Mouse (Mus musculus) WW6 (cell line): ENCODE results near the gene H2-T22.
"Not testable (repeated sequence)": the region's sequence is repeated elsewhere in the genome, so short reads cannot be mapped to it uniquely, and the experiment has no call there.

Experiments used
- DNase-seq: peaks from one replicate; pipeline ENCODE4 v3.0.0-alpha.2; 2013; ENCODE audit warnings: low read depth, low spot score

Gene H2-T22

DNA sequence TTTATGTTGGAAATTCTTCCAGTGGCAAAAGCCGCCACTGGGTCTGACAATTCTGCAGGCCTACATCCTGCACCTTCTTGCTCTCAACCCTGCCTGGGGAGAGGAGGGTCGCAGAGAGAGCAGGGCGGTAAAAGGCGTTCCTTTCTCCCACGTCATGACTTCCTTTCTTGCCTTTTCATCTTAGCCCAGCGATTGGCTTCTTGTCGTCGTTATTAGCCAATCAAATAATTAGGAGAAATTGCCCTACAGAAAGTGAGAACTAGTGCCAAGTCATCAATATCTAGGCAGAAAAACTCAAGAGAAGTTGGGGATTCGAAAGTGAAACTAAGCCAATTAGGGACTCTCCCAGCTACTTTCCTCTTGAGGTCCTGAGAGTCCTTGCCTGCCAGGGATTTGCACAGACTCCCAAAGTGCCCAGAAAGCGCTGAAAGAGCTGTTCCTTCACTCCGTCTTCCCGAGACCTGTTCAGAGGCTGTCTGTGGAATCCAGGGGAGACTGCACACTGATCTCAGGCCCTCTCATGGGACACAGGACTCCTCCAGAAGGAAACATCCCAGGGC lies at the start of gene H2-T22, which contains the start of gene Gm6034:
H2-T22 (minus strand) TSS at position 138 of the 560 bp plus-strand sequence.
Gm6034 (plus strand) TSS at position 352 of the 560 bp plus-strand sequence.
- DNase-seq, result peak; percentile 31

DNA sequence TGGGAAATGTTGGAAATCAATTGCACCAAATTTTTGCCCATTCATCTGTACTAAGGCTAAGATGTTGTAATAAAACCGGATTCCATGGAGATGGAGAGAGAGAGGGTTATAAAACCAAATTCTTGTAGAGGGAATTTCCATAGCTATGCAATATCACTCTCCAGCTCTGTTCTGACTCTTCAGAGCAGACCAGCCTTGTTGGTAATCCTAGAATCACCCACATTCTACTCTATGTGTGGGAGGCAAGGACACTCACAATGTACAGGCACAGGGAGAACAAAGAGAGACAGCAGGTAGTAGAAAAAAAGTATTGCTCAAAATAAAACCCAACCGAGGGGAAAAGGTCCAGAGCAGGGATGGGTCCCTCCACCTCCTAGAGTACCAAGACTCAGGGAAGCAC lies 49.4 kb upstream of the H2-T22 start:
- DNase-seq, result not testable (repeated sequence)

- DNase-seq, result not testable (repeated sequence)
These were observed 43.4 kb upstream of the H2-T22 start for GRCm38 (mm10) chr17:36085976-36086375.

GRCm38 (mm10) chr17:36083870-36084451 lies 41.4 kb upstream of the H2-T22 start:
- DNase-seq, result no peak

DNA sequence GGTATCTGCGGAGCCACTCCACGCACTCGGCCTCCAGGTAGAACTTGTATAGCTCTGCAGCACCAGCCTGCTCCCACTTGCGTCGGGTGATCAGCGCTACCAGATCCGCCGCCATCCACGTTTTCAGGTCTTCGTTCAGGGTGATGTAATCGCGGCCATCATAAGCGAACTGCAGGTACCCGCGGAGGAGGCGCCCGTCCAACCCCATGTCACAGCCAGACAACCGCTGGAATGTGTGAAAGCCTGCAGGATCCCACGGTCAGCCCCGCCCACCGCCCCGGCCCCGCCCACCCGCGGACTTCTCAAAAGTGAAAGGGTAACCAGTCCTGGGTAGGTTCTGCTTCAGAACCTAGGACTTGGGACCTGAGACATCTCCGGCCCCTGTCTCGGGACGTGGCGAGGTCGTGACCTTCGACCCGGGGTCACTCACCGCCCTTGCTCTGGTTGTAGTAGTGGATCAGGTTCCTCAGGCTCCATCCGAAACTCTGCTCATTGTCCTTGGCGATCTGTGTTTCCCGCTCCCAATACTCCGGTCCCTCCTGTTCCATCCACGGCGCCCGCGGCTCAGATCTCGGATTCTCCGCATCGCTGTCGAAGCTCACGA lies 40.8 kb upstream of the H2-T22 start:
- DNase-seq, result peak; percentile 56

DNA sequence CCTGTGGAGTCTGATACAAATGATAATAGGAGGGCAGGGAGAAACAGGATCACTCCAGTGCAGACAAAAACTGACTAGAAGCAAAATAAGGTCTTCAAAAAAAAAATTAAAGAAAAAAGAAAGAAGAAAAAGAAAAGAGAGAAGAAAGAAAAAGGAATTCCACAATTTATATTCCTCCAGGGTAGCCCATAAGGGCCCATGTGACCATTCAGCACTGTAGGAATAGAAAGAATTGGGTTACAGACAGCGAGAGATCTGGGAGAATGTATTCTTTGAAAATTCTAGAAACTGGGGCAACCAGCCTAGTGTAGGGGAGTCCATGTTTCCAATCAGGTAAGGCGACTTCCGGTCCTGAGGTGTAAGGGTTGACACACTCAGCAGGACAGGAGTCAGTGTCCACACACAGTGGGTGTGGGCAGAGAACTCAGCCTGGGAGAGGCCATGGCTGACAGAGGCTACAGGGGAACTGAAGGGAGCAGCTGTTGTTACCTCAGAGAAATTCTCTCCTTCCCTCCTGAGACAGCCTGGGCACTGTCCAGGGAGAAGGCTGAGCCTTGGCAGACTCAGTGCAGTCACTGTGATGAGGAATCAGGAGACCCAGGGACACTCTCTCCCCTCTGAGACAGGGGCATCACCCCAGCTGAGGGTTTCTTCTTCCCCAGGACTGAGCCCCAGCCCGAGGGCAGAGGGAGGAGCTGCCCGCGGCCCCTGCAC lies 40.1 kb upstream of the H2-T22 start:
- DNase-seq, result not testable (repeated sequence)

GRCm38 (mm10) chr17:36081901-36082300 lies 39.4 kb upstream of the H2-T22 start:
- DNase-seq, result not testable (repeated sequence)

DNA sequence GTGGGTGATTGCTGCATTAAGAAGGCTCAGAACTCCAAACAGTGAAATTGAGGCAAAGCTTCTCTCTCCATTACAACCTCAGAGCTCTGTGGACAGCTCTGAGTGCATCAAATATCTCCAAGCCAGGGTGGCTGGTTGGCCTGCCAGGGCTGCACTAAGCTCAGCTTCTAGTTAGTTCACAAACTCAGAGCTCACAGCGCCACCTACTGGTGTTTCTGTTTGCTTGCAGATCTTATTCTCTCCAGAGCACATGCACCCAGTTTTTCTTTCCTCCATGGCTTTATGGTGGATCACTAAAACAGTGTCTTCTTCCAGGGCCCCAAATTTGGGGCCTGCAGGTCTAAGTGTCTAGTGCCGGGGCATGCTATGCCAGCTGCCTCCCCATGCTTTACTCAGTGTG lies 18.3 kb upstream of the H2-T22 start:
- DNase-seq, result peak; percentile 18

- not testable (repeated sequence) for DNase-seq
These were observed 15.8 kb upstream of the H2-T22 start, which contains the start of gene Gm11127 for GRCm38 (mm10) chr17:36058362-36058761. Gene Gm11127 (minus strand): TSS chr17:36058371.

DNA sequence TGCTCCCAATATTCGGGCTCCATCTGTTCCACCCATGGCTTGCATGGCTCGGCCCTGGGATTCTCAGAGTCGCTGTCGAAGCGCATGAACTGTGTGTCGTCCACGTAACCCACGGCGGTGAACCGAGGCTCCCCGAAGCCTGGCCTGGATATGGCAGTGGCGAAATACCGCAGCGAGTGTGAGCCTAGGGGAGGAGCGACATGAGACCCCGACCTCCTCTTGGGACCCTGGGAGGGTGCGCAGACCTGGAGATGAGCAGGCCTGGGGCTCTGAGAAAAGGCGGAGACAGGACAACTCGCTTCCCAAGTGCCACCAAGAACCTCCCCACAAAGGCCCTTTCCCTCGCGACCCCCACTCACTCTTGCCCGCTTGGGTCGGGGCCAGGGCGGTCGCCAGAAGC lies 15.4 kb upstream of the H2-T22 start:
- not testable (repeated sequence) for DNase-seq

DNA sequence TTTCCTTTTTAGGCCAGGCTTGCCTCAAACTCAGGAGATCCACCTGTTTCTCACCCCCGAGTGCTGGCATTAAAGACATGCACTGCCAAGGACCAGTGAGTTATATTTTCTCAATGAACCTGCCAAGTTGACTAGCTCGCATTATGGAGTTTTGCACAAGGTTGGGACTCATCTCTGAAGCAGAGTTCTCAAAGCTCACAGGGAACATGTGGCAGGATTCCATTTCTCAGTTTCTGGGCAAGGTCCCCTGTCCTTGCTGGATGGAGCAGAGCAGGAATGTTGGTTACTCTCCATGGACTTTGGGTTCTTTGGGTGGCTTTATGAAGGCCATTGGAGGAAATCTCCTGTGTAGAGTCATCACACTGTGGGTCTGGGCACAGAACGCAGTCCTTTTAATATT lies 739 bp upstream of the H2-T22 start:
- DNase-seq, result no peak

GRCm38 (mm10) chr17:36042055-36042454 lies 492 bp downstream of the H2-T22 start:
- not testable (repeated sequence) for DNase-seq

DNA sequence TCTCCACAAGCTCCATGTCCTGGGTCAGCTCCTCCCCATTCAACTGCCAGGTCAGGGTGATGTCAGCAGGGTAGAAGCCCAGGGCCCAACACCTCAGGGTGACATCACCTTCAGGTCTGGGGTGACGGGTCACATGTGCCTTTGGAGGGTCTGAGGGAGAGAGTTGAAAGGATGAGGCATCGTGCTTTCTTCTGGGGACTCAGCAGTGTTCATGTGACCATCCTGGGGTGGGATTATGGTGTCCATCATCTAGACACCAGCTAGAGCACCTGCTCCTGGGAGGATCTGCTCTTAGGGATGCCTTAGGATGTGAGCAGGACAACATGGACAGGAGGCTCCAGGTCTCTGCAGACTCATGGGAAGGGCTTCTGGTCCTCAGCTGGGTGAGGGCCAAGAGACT lies 1.9 kb downstream of the H2-T22 start:
- DNase-seq, result not testable (repeated sequence)

DNA sequence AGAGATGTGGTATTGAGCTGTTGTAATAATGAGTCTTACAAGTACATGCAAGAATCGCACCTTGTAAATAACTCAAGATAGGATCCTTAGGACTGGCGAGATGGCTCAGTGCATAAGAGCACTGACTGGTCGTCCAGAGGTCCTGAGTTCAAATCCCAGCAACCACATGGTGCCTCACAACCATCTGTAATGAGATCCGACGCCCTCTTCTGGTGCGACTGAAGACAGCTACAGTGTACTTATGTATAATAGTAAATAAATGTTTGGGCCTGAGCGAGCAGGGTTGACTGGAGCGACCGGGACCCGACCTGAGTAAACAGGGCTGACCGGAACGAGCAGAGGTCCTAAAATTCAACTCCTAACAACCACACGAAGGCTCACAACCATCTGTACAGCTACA lies 6.4 kb downstream of the H2-T22 start:
- not testable (repeated sequence) for DNase-seq

- not testable (repeated sequence) for DNase-seq
These were observed 7.4 kb downstream of the H2-T22 start for GRCm38 (mm10) chr17:36035010-36035638.

DNA sequence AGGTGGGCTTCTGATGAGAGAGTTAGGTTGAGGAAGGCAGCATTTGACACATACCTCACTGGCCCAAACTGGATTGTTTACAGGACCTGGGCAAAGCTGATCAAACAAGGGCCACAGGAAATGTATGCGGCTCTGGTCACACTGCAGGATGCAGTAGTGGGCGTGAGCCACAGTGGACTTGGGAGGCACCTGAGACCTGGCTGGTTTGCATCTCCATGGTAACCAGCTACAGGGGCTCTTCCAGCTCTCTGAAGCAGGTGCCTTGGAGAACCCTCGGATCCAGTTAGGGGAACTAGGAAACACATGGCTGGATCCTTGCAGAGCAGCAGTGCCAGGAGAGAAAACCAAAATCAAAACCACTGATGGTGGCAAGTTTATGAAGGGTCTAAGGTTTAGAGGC lies 8.0 kb downstream of the H2-T22 start:
- DNase-seq, result not testable (repeated sequence)

DNA sequence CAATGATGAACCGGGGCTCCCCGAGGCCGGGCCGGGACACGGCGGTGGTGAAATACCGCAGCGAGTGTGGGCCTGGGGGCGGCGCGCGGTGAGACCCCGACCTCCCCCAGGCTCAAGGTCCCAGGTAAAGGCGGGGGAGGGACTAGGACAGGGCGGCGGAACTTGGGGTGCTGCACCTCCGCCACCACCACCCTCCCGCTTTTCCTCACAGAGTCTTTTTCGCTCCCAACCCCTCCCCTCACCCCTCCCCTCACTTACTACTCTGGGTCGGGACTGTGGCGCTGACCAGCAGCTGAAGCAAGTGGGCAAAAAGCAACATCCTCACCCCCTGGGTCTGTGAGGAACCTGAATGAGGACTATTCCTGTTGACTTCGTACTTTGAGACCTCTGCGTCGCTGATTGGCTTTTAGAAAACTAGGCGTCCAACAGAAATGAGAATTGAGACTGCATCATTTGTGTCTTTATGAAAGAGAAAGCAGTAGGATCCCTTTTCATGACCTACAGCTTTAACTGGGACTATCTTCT lies 10.1 kb downstream of the H2-T22 start, which contains the start of gene H2-T23:
H2-T23 (minus strand) TSS at position 505 of the 525 bp plus-strand sequence.
- DNase-seq, result not testable (repeated sequence)

DNA sequence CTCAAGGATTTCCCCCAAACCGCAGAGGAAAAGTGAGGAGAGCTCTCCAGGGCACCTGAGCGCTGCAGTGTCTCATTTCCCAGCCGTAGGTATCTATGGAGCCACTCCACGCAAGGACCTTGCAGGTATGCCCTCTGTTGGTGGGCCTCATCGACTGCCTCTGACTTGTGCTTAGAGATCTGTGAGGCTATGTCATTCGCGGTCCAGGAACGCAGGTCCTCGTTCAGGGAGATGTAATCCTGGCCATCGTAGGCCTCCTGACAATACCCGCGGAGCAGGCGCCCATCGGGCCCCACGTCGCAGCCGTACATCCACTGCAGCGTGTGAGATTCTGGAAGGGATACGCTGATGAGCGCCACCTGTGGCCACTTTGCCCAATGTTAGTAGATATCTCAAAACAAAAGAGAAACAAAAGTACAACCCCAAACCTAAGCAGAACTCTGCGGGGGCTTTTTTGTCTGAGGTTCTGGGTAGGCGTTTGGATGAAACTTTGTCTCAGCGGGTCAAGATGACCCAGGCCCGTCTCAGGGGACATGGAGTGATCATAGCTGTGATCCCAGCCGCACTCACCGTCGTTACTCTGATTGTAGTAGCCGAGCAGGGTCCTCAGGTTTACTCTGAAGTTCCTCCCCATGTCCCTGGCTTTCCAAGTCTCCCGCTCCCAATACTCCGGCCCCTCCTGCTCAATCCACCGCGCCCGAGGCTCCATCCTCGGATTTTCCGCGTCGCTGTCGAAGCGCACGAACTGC lies 10.8 kb downstream of the H2-T22 start:
- DNase-seq, result not testable (repeated sequence)

GRCm38 (mm10) chr17:36030703-36031582 lies 11.6 kb downstream of the H2-T22 start:
- not testable (repeated sequence) for DNase-seq
